ENCODE assay signal across 7 mouse cellular contexts in the genomic region with DNA sequence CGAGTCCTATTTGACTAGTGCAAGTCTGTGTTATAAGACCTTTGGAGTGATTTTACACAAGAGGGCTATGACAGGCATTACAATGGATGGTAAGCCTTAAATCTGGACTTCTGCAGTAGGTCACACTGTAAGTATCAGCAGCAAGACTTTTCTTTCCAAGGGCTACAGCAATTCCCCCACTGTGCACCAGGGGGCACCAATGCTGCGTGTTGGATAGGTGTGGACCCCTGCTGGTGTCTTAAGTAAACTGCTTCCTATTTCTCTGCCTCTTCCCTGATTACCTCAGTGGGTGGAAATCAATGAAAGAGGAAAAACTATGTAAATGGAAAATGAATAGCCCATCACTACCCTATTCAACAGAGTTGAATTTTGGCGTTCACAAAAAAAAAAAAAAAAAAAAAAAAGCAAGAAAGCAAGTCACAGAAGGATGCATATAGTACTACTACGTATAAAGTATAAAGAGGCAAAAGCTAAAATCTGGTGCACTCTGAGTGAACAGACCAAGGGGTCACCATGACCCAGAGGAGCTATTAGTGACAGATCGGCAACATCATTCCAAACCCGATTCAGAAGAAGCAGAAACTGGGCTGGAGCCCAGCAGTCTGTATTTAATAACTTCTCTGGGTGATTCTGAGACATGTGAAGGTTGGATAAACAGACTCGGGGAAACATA. TPM values are rescaled to one million over a fixed set of nuclear protein-coding genes. Genes with fewer than 3 reads are reported as not detected.
DNase-seq lines count a peak whose midpoint lies in the region; ATAC-seq lines count a peak whose summit lies in the region.

No protein-coding gene starts in this region.

- ATAC-seq in intestine, embryonic 15.5 days, result peak; percentile 74
- peak; percentile 60; the same call in 1 of the 2 replicates for ATAC-seq in midbrain, embryonic 12.5 days (ENCODE audit: low FRiP score, low read depth)

- peak; percentile 84 to 96 for DNase-seq in adrenal gland, adult (ENCODE audit: inconsistent age in 2 of 2, low spot score in 1 of 2)
- DNase-seq in cerebellum, postnatal 4 days (ENCODE audit: low spot score in 2 of 2), result peak; percentile 78 to 88
- peak; percentile 86 for DNase-seq in gastrocnemius, adult 18-20 months (ENCODE audit: low spot score)
- DNase-seq in left cerebral cortex, postnatal 14 days (ENCODE audit: low spot score in 2 of 2), result peak; percentile 92 to 94
- DNase-seq in skeletal muscle tissue, adult 2 months (ENCODE audit: low read depth, low spot score), result peak; percentile 83

- no peak overlapping the region for H3K4me3 ChIP-seq in intestine, embryonic 15.5 days (replicated peaks)
- no peak overlapping the region for H3K4me3 ChIP-seq in midbrain, embryonic 12.5 days

- H3K9me3 ChIP-seq in intestine, embryonic 15.5 days, result no peaks in the 10 kb centered on the region
- no peaks in the 10 kb centered on the region for H3K9me3 ChIP-seq in midbrain, embryonic 12.5 days

- no peak overlapping the region for H3K27ac ChIP-seq in intestine, embryonic 15.5 days
- H3K27ac ChIP-seq in midbrain, embryonic 12.5 days (replicated peaks), result no peak overlapping the region

- no peaks in the 10 kb centered on the region for H3K27me3 ChIP-seq in intestine, embryonic 15.5 days (replicated peaks)
- no peaks in the 10 kb centered on the region for H3K27me3 ChIP-seq in midbrain, embryonic 12.5 days

- intact Hi-C loops in left cerebral cortex, postnatal 14 days (cut with DNase I), result loop anchor here (1.0 to 5.0 kb wide), 3 partner anchors 147 to 335 kb away; no protein-coding TSS in a partner anchor

- 0 out of 2 replicates have a peak, but pooled peaks cover 5% of the 10 kb centered on the region for H3K4me1 ChIP-seq in intestine, embryonic 15.5 days (replicated peaks)
- no peaks in the 10 kb centered on the region for H3K4me1 ChIP-seq in midbrain, embryonic 12.5 days

- 39% methylated on average over 7 of the region's 7 CpGs for WGBS in intestine, embryonic 15.5 days
- 53% methylated on average over 7 of the region's 7 CpGs for WGBS in midbrain, embryonic 12.5 days

- H3K4me2 ChIP-seq in intestine, embryonic 15.5 days (replicated peaks), result no peak overlapping the region
- no peak overlapping the region for H3K4me2 ChIP-seq in midbrain, embryonic 12.5 days (replicated peaks)

- H3K9ac ChIP-seq in intestine, embryonic 15.5 days, result no peak overlapping the region
- H3K9ac ChIP-seq in midbrain, embryonic 12.5 days (replicated peaks), result no peak overlapping the region

- 0 out of 2 replicates have a peak, but pooled peaks cover 11% of the 10 kb centered on the region for H3K36me3 ChIP-seq in intestine, embryonic 15.5 days
- H3K36me3 ChIP-seq in midbrain, embryonic 12.5 days, result peaks cover 27% of the 10 kb centered on the region

RNA-seq across cellular contexts. Expression of a gene that starts 52.4 kb away (rescaled TPM):
- 10 to 100 TPM; 38.2 to 38.7 TPM for total RNA-seq in gastrocnemius, adult 18-20 months (2021)
- 29.8 and 34.1 TPM in 2 replicates for polyA plus RNA-seq in intestine, embryonic 15.5 days (2015; fragmentation: Nextera tagmentation; extraction: Ambion mirVana)
- 10 to 100 TPM; 21.3 to 22.7 TPM for total RNA-seq in left cerebral cortex, postnatal 14 days (2021)
- 25.4 and 26.7 TPM in 2 replicates for polyA plus RNA-seq in midbrain, embryonic 12.5 days (2016; fragmentation: Nextera tagmentation; extraction: Ambion mirVana)
